Mouse (Mus musculus) forebrain, postnatal 0 days (tissue): ENCODE results near the gene Agap2. TPM values are rescaled to one million over a fixed set of nuclear protein-coding genes. Genes with fewer than 3 reads are reported as not detected.

ENCODE experiments used
- ATAC-seq: fragments of 200-750 bp; cut with Nextera tagmentation; 2 replicates; pipeline ENCODE4 v1.8.0; 2017; ENCODE audit warnings: mild to moderate bottlenecking, moderate library complexity
- DNase-seq: peaks from one replicate; pipeline ENCODE4 v3.0.0-alpha.2; 2015
- H3K27ac ChIP-seq: fragments of 300-500 bp; sonication (generic); 2 replicates; pipeline ENCODE4 v1.5.1; 2014; ENCODE audit warnings: low read depth, mild to moderate bottlenecking, antibody characterized with exemption, low read length, moderate library complexity, mixed read lengths
- H3K27me3 ChIP-seq: fragments of 300-500 bp; sonication (generic); 2 replicates; pipeline ENCODE4 v1.6.1; 2014; ENCODE audit warnings: mild to moderate bottlenecking, low read length, mixed read lengths; ENCODE audit not compliant: insufficient read depth
- H3K36me3 ChIP-seq: fragments of 300-500 bp; sonication (generic); 2 replicates; pipeline ENCODE4 v1.6.1; 2014; ENCODE audit warnings: mild to moderate bottlenecking, moderate library complexity; ENCODE audit not compliant: insufficient read depth
- H3K4me1 ChIP-seq: fragments of 300-500 bp; sonication (generic); 2 replicates; pipeline ENCODE4 v1.6.1; 2014; ENCODE audit warnings: antibody characterized with exemption; ENCODE audit not compliant: insufficient read depth
- H3K4me2 ChIP-seq: fragments of 300-500 bp; sonication (generic); 2 replicates; pipeline ENCODE4 v1.6.1; 2014; ENCODE audit warnings: low read depth, mild to moderate bottlenecking, moderate library complexity
- H3K4me3 ChIP-seq: fragments of 300-500 bp; sonication (generic); 2 replicates; pipeline ENCODE4 v1.5.1; 2014; ENCODE audit warnings: low read depth, low read length, mixed read lengths
- H3K9ac ChIP-seq: fragments of 300-500 bp; sonication (generic); 2 replicates; pipeline ENCODE4 v1.6.1; 2014; ENCODE audit warnings: mild to moderate bottlenecking
- H3K9me3 ChIP-seq: fragments of 300-500 bp; sonication (generic); 2 replicates; pipeline ENCODE4 v1.6.1; 2016; ENCODE audit warnings: low read length
- CTCF ChIP-seq: sonication (generic); IDR thresholded peaks from 2 replicates; pipeline ENCODE4 v1.5.1; 2016; ENCODE audit warnings: antibody characterized with exemption, control low read depth, low read depth
- WGBS: fragments of 180-500 bp; shearing (Covaris S2); extraction: QIAGEN DNeasy Blood & Tissue Kit; methylation state at CpG from one replicate; pipeline ENCODE4 v1.1.7; 2014; 5-methylcytosine and 5-hydroxymethylcytosine counted together
- polyA plus RNA-seq: library from polyadenylated mRNA; unstranded; fragments of >200 nt; fragmentation: Nextera tagmentation; extraction: Ambion mirVana; gene quantifications from 2 replicates; pipeline ENCODE4 v1.2.1, GENCODE M21; 2015
- total RNA-seq: library from RNA; depleted of rRNA; stranded (reverse); fragments of >200 nt; gene quantifications from 2 replicates; pipeline ENCODE4 v1.2.3, GENCODE M21; 2014; rRNA removed

The Agap2 gene
- total RNA-seq: 220 and 258 TPM in 2 replicates
- 3.5 and 4.6 TPM in 2 replicates for polyA plus RNA-seq

DNA sequence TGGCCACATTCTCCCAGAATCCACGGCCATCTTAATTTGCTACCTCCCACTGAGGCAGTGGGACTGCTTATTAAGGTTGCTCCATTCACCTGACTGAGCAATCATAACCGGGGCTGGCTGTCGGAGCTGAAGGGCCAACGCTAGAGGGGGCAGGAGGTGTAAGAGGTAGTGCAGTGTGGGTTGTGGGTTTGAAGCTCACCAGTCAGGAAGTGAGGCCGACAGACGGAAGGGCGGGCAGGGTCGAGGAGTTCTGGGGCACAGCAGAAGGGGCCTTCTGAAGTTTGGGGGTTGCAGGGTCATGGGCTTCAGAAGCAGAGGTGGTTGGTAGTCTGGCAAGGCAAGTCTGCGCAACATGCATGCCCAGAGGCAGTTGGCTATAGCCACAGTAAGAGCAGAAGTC lies at the start of gene Agap2:
Agap2 (plus strand) TSS at position 205 of the 400 bp plus-strand sequence.
- 0 out of 2 replicates have a peak, but pooled peaks cover 8% of the 10 kb centered on the region for H3K4me1 ChIP-seq
- no peaks in the 10 kb centered on the region for H3K36me3 ChIP-seq
- no peak for DNase-seq
- H3K9me3 ChIP-seq: no peaks in the 10 kb centered on the region
- no peak for ATAC-seq
- H3K4me2 ChIP-seq: 0 out of 2 replicates have a peak within 1 kb of the TSS, but pooled peaks have one; percentile 10
- H3K9ac ChIP-seq: no peak within 1 kb of the TSS
- no peaks in the 10 kb centered on the region for H3K27me3 ChIP-seq
- no peak for TF ChIP-seq CTCF
- no peak within 1 kb of the TSS for H3K4me3 ChIP-seq
- 0 out of 2 replicates have a peak within 1 kb of the TSS, but pooled peaks have one; percentile 4 for H3K27ac ChIP-seq
- 67% methylated on average over 9 of the region's 9 CpGs for WGBS

GRCm38 (mm10) chr10:127030336-127031296 lies 44.5 kb upstream of the Agap2 start, which contains the start of gene Tsfm:
Gene Tsfm (minus strand): TSS chr10:127030840.
- ATAC-seq: peak; percentile 91
- 4% methylated on average over 55 of the region's 56 CpGs for WGBS

GRCm38 (mm10) chr10:127033301-127033741 lies 41.8 kb upstream of the Agap2 start:
- no peak for TF ChIP-seq CTCF
- no peak overlapping the region for H3K4me3 ChIP-seq
- WGBS: 90% methylated on average over 8 of the region's 8 CpGs
- H3K4me2 ChIP-seq: no peak overlapping the region
- H3K36me3 ChIP-seq: peaks cover 4% of the 10 kb centered on the region
- H3K4me1 ChIP-seq: no peaks in the 10 kb centered on the region
- ATAC-seq (no peak), DNase-seq (no peak)
- H3K27me3 ChIP-seq: no peaks in the 10 kb centered on the region
- no peak overlapping the region for H3K9ac ChIP-seq
- no peak overlapping the region for H3K27ac ChIP-seq
- H3K9me3 ChIP-seq: no peaks in the 10 kb centered on the region

More at GRCm38 (mm10) chr10:127030336-127031296, 44.5 kb upstream of the Agap2 start, which contains the start of gene Tsfm:
- Histone ChIP-seq H3K4me2 (peak within 1 kb of the TSS; percentile 62), H3K4me1 (no peaks in the 10 kb centered on the region), H3K9ac (peak within 1 kb of the TSS; percentile 78), H3K4me3 (peak within 1 kb of the TSS; percentile 68), H3K9me3 (no peaks in the 10 kb centered on the region), H3K36me3 (peaks cover 25% of the 10 kb centered on the region), H3K27me3 (no peaks in the 10 kb centered on the region), H3K27ac (peak within 1 kb of the TSS; percentile 60)
- peak; percentile 96 for TF ChIP-seq CTCF
- peak; percentile 96 for DNase-seq

- no peak for ATAC-seq
Observed at GRCm38 (mm10) chr10:127036273-127036672, 38.8 kb upstream of the Agap2 start.

DNA sequence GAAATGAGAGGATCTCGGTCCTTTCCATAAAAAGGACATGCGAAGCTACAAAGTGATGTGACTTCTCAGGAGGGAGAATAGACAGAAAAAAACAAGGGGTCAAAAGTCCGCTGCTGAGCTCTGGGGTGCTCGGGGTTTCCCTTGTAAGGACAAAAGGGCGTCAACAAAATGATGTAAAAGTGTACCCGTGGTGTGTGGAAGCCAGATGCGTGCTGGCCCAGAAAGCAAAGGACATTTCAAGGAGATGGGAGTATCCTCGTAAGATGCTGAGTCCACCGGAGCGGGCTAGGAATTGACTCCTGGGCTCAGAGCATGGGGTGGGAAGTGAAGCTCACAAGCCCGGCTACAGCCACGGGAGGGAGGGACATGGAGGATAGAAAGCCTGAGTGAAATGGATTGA lies 37.4 kb upstream of the Agap2 start:
- WGBS: 71% methylated on average over 12 of the region's 12 CpGs
- Histone ChIP-seq H3K27ac (no peak overlapping the region), H3K9ac (no peak overlapping the region), H3K4me3 (no peak overlapping the region), H3K36me3 (no peaks in the 10 kb centered on the region), H3K27me3 (no peaks in the 10 kb centered on the region), H3K4me2 (no peak overlapping the region), H3K4me1 (peaks cover 5% of the 10 kb centered on the region), H3K9me3 (no peaks in the 10 kb centered on the region)
- TF ChIP-seq CTCF: no peak
- ATAC-seq: no peak
- DNase-seq: no peak

More at GRCm38 (mm10) chr10:127036273-127036672, 38.8 kb upstream of the Agap2 start:
- Histone ChIP-seq H3K4me2 (no peak overlapping the region), H3K4me3 (no peak overlapping the region), H3K27me3 (no peaks in the 10 kb centered on the region), H3K36me3 (no peaks in the 10 kb centered on the region), H3K4me1 (no peaks in the 10 kb centered on the region), H3K9ac (no peak overlapping the region), H3K27ac (no peak overlapping the region), H3K9me3 (no peaks in the 10 kb centered on the region)
- 84% methylated on average over 12 of the region's 12 CpGs for WGBS
- TF ChIP-seq CTCF: no peak
- DNase-seq: no peak

GRCm38 (mm10) chr10:127040569-127041214 lies 34.4 kb upstream of the Agap2 start:
- H3K27ac ChIP-seq: no peak overlapping the region
- peak overlapping the region; percentile 97 for H3K4me2 ChIP-seq
- no peaks in the 10 kb centered on the region for H3K27me3 ChIP-seq
- no peaks in the 10 kb centered on the region for H3K9me3 ChIP-seq
- H3K4me3 ChIP-seq: peak overlapping the region; percentile 76
- peaks cover 6% of the 10 kb centered on the region for H3K4me1 ChIP-seq
- under 1% methylated on average over 20 of the region's 20 CpGs for WGBS
- no peak for TF ChIP-seq CTCF
- DNase-seq: no peak
- peak overlapping the region; percentile 57 for H3K9ac ChIP-seq
- no peak; the same call in 1 of the 2 replicates for ATAC-seq
- 0 out of 2 replicates have a peak, but pooled peaks cover 3% of the 10 kb centered on the region for H3K36me3 ChIP-seq
